Mouse (Mus musculus): Measurements from ENCODE around the gene Esp15. TPM values are rescaled to one million over a fixed set of nuclear protein-coding genes. Genes with fewer than 3 reads are reported as not detected.
"Not testable (repeated sequence)": the region's sequence is repeated elsewhere in the genome, so short reads cannot be mapped to it uniquely, and the experiment has no call there.

Esp15 gene
- not detected for polyA plus RNA-seq (2021)

DNA sequence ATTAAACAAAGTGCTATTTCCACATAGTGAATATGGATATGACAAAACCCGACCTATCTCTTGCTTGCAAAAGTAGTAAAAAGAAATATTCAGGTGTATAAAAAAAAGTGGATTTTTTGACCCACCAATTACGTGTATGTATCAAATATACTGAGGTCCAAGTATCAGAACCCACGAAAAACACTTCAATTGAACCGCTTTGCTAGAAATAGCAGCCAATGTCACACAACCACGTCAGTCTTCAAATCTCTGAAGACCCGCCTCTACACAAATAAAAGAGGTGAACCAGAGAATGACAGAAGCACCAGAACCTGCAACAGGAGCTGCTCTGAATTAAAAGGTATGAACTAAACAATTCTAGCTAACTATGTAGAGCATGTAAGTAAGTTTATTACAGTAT lies at the start of gene Esp15:
TSS of gene Esp15 (plus strand) at position 301 of the 400 bp plus-strand sequence.
- POLR2A ChIA-PET: not testable (repeated sequence)

DNA sequence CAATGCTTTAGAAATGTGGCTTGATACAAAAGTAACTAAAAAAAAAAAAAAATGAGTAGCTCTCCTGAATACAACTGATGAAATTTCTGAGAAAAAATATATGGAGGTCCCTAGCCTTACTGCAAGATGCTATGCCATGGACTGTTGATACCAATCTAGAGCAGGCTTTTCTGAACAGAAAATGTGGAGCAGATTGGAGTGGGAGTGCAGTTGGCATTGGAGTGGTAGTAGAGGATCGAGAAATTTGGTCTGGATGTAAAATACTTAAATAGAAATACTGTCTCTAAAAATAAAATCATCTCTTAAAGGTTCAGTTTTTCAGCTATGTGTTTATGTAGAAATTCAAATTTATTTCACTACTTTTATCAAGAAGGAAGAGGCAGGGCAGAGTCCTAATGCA lies 49.2 kb upstream of the Esp15 start:
- in situ Hi-C loops (cut with MboI; ENCODE audit: low pct_unique_long_range_greater_than_20kb): no loop called here
- ChIA-PET POLR2A (no interaction called here), CTCF (no interaction called here)
- no peaks in the 10 kb centered on the region for H3K27me3 ChIP-seq
- no peak for ATAC-seq
- no peak for TF ChIP-seq CTCF (IDR thresholded peaks at IDR 0.05)
- no peak for DNase-seq (ENCODE audit: low read depth, low spot score)

More for the DNA sequence above, at the start of gene Esp15:
- ATAC-seq; H3K27me3 ChIP-seq; in situ Hi-C loops (cut with MboI; ENCODE audit: low pct_unique_long_range_greater_than_20kb); CTCF ChIA-PET; DNase-seq (ENCODE audit: low read depth, low spot score): not testable (repeated sequence)

Other genes with a start within 250 kb of the Esp15 start
- not detected for gene Esp18, start 234.6 kb upstream of the Esp15 start, polyA plus RNA-seq (2021)
- not detected for gene Esp16, start 104.8 kb upstream of the Esp15 start, polyA plus RNA-seq (2021)